Mouse (Mus musculus) testis, postnatal 10 days (tissue): ENCODE results near the gene Dcun1d2.

Source experiments
- DNase-seq: peaks from one replicate; pipeline ENCODE4 v3.0.0; 2021; ENCODE audit warnings: low spot score

The Dcun1d2 gene

DNA sequence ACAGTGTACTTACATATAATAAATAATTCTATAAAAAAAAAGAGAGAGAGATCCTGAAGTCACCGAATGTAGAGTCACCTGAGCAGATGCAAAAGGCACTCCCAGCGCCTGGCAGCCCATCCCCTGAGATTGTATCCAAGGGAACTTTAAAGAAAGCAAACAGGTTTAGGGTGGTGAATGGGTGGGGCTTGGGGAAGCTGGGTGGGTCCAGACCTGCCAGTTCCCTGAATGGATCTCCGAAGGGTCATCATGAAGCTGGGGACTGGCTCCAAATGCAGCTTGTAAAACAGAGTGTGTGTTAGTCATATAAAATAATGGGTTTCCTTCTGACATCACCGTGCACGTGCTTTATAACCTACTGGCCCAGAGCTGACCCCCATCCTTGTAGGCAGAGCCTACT, 81.6 kb downstream of the Dcun1d2 start:
- no peak for DNase-seq
